Comparison of ENCODE assay signal across 21 mouse cellular contexts in the genomic region with DNA sequence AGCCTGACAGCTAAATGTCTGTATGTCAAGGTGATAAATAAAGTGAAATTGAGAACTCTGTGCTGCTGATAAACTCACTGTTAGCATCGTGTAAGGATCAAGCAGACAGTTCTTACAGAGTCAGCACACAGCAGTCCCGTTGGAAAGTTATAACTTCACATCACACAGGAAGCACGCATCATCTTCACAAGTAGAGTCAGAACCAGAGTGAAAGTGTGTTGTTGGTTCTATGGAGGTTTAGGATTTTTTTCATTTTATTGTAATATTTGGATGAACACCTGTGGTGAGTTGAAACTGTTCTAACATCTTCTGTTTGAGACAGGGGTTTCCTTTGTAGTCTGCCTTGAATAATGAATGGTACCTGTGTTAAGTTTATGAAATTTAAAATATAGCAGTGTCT. TPM values are rescaled to one million over a fixed set of nuclear protein-coding genes. Genes with fewer than 3 reads are reported as not detected.
DNase-seq lines count a peak whose midpoint lies in the region; ATAC-seq and TF ChIP-seq lines count a peak whose summit lies in the region.
"Had no signal": no experiment of that assay in that cellular context is flagged by ENCODE, and none has a peak within 500 bp of the region (broad histone marks: within the 10 kb centered on the region; RNA-seq: fewer than 3 reads in every experiment).

No protein-coding gene starts in this region.

- in situ Hi-C loops in CH12.LX (cut with MboI; ENCODE audit: low pct_ligation_motif_present, low pct_unique_long_range_greater_than_20kb, low sequenced_read_pairs): no loop called here

- TF ChIP-seq EP300 in CH12.LX (IDR thresholded peaks at IDR 0.05; ENCODE audit: low read length): 0 out of 2 replicates have a peak, but pooled peaks have one; percentile 14

- no peak overlapping the region for H3K4me2 ChIP-seq in lung, embryonic 14.5 days
- H3K4me2 ChIP-seq in CH12.LX (ENCODE audit: insufficient read depth, low read depth, poor library complexity, severe bottlenecking): no peak overlapping the region
- H3K4me2 ChIP-seq in kidney, embryonic 16.5 days (replicated peaks; ENCODE audit: low read depth, low read length): no peak overlapping the region
- H3K4me2 ChIP-seq: embryonic facial prominence, embryonic 12.5 days; forebrain, embryonic 13.5 days; forebrain, embryonic 15.5 days had no signal

- H3K9me3 ChIP-seq in lung, embryonic 14.5 days (ENCODE audit: low read depth, low read length): no peaks in the 10 kb centered on the region
- no peaks in the 10 kb centered on the region for H3K9me3 ChIP-seq in CH12.LX (replicated peaks; ENCODE audit: low read length)
- H3K9me3 ChIP-seq in kidney, embryonic 16.5 days (ENCODE audit: low read length): no peaks in the 10 kb centered on the region
- H3K9me3 ChIP-seq: embryonic facial prominence, embryonic 10.5 days; embryonic facial prominence, embryonic 12.5 days; forebrain, embryonic 13.5 days; forebrain, embryonic 15.5 days had no signal

- dilution Hi-C loops in CH12.LX (cut with MboI; ENCODE audit: extremely low pct_ligation_motif_present, extremely low pct_unique_long_range_greater_than_20kb, low sequenced_read_pairs): no loop called here

- no peak overlapping the region for H3K9ac ChIP-seq in lung, embryonic 14.5 days
- no peak overlapping the region for H3K9ac ChIP-seq in CH12.LX (ENCODE audit: insufficient read depth, low read depth)
- no peak overlapping the region for H3K9ac ChIP-seq in kidney, embryonic 16.5 days (replicated peaks; ENCODE audit: low read length)
- H3K9ac ChIP-seq: embryonic facial prominence, embryonic 12.5 days; forebrain, embryonic 13.5 days; forebrain, embryonic 15.5 days; forebrain, postnatal 0 days had no signal

- TF ChIP-seq POLR2A in CH12.LX (IDR thresholded peaks at IDR 0.05; ENCODE audit: low read depth, low read length): no peak

- H3K4me3 ChIP-seq in lung, embryonic 14.5 days (ENCODE audit: low read depth, low read length): no peak overlapping the region
- no peak overlapping the region for H3K4me3 ChIP-seq in CH12.LX (replicated peaks in 1 of 3; ENCODE audit: low read depth in 2 of 3, low read length in 2 of 3, poor library complexity in 1 of 3)
- H3K4me3 ChIP-seq in kidney, embryonic 16.5 days (ENCODE audit: low read length): no peak overlapping the region
- H3K4me3 ChIP-seq: embryonic facial prominence, embryonic 10.5 days; embryonic facial prominence, embryonic 12.5 days; forebrain, embryonic 13.5 days; forebrain, embryonic 15.5 days had no signal

- no peaks in the 10 kb centered on the region for H3K27me3 ChIP-seq in lung, embryonic 14.5 days (ENCODE audit: insufficient read depth, low read length)
- no peaks in the 10 kb centered on the region for H3K27me3 ChIP-seq in CH12.LX (replicated peaks)
- H3K27me3 ChIP-seq in kidney, embryonic 16.5 days (ENCODE audit: insufficient read depth, low read length): no peaks in the 10 kb centered on the region
- H3K27me3 ChIP-seq: embryonic facial prominence, embryonic 12.5 days; forebrain, embryonic 13.5 days; forebrain, embryonic 15.5 days had no signal

- H3K36me3 ChIP-seq in lung, embryonic 14.5 days (ENCODE audit: insufficient read depth): peaks cover 17% of the 10 kb centered on the region
- peaks cover 29 to 76% of the 10 kb centered on the region in 2 experiments for H3K36me3 ChIP-seq in CH12.LX (replicated peaks in 1 of 2; ENCODE audit: control insufficient read depth in 1 of 2, insufficient read depth in 1 of 2, low read length in 1 of 2)
- H3K36me3 ChIP-seq in kidney, embryonic 16.5 days (ENCODE audit: insufficient read depth, low read length): peaks cover under 1% of the 10 kb centered on the region
- H3K36me3 ChIP-seq: embryonic facial prominence, embryonic 12.5 days; forebrain, embryonic 15.5 days had no signal

- DNase-seq in lung, embryonic 14.5 days: peak; percentile 10
- no peak for DNase-seq in lung, postnatal 25 days (ENCODE audit: low spot score)
- peak; percentile 33 for DNase-seq in CH12.LX (ENCODE audit: extremely low read depth)
- peak; percentile 48 for DNase-seq in induced T-regulatory cell, adult 2 months (ENCODE audit: low read depth)
- DNase-seq in urinary bladder, adult 18-20 months (ENCODE audit: low spot score in 2 of 2): no peak
- no peak for DNase-seq in layer of hippocampus, postnatal 14 days (ENCODE audit: low spot score in 2 of 2)
- DNase-seq: adrenal gland, adult 8-10 months; adrenal gland, postnatal 14 days; adrenal gland, postnatal 36 days; B cell, adult 2 months; cerebellum, adult 11-12 months; cerebellum, adult 2 months; cerebellum, adult 9-10 months; cerebellum, postnatal 10 days; cerebellum, postnatal 25 days; forebrain, postnatal 0 days had no signal

- TF ChIP-seq CTCF in lung, embryonic 14.5 days (IDR thresholded peaks at IDR 0.05; ENCODE audit: low read depth): no peak
- TF ChIP-seq CTCF in CH12.LX (conservative IDR thresholded peaks at IDR 0.05 in 1 of 2, IDR thresholded peaks at IDR 0.05 in 1 of 2; ENCODE audit: low read depth in 2 of 2, low read length in 2 of 2): no peak

- H3K27ac ChIP-seq in lung, embryonic 14.5 days (ENCODE audit: low read depth): no peak overlapping the region
- no peak overlapping the region for H3K27ac ChIP-seq in CH12.LX (ENCODE audit: insufficient read depth, low read depth)
- H3K27ac ChIP-seq in kidney, embryonic 16.5 days (ENCODE audit: low read length): no peak overlapping the region
- H3K27ac ChIP-seq: embryonic facial prominence, embryonic 10.5 days; embryonic facial prominence, embryonic 12.5 days; forebrain, embryonic 13.5 days; forebrain, embryonic 15.5 days had no signal

- no peaks in the 10 kb centered on the region for H3K4me1 ChIP-seq in lung, embryonic 14.5 days (ENCODE audit: insufficient read depth)
- peaks cover 9 to 40% of the 10 kb centered on the region in 2 experiments for H3K4me1 ChIP-seq in CH12.LX (ENCODE audit: control insufficient read depth in 1 of 2, insufficient read depth in 2 of 2)
- H3K4me1 ChIP-seq in kidney, embryonic 16.5 days (ENCODE audit: insufficient read depth, low read length): no peaks in the 10 kb centered on the region
- H3K4me1 ChIP-seq: embryonic facial prominence, embryonic 10.5 days; embryonic facial prominence, embryonic 12.5 days; forebrain, embryonic 13.5 days; forebrain, embryonic 15.5 days had no signal

- WGBS in lung, embryonic 14.5 days: 49% methylated on average over 3 of the region's 3 CpGs
- WGBS in kidney, embryonic 16.5 days: 63% methylated on average over 3 of the region's 3 CpGs

- TF ChIP-seq RAD21 in CH12.LX (IDR thresholded peaks at IDR 0.05; ENCODE audit: low read depth, low read length): no peak

- peaks cover 56% of the 10 kb centered on the region for H3K79me2 ChIP-seq in CH12.LX (replicated peaks; ENCODE audit: control insufficient read depth, extremely low read depth, insufficient read depth, poor library complexity, severe bottlenecking)

- no peak for ATAC-seq in lung, embryonic 14.5 days (ENCODE audit: insufficient read depth)
- ATAC-seq in kidney, embryonic 16.5 days (ENCODE audit: low FRiP score, low TSS enrichment): no peak
- ATAC-seq: forebrain, embryonic 13.5 days; forebrain, embryonic 15.5 days; forebrain, postnatal 0 days had no signal

TF ChIP-seq in CH12.LX, 34 proteins besides CTCF, POLR2A, EP300 and RAD21:
- no peak for TF ChIP-seq HCFC1 (IDR thresholded peaks at IDR 0.05; ENCODE audit: low read depth, low read length)
- peak; percentile 58 for TF ChIP-seq ZNF384 (IDR thresholded peaks at IDR 0.05; ENCODE audit: low read depth, low read length)
- TF ChIP-seq SMC3 (IDR thresholded peaks at IDR 0.05; ENCODE audit: low read depth, low read length): no peak
- TF ChIP-seq JUND (conservative IDR thresholded peaks at IDR 0.05; ENCODE audit: low read depth, low read length): peak; percentile 46; the same call in 1 of the 2 replicates
- no peak for TF ChIP-seq NRF1 (IDR thresholded peaks at IDR 0.05; ENCODE audit: low read depth, low read length)
- no peak for TF ChIP-seq USF1 (IDR thresholded peaks at IDR 0.05; ENCODE audit: low read depth, low read length)
- no peak for TF ChIP-seq ZC3H11A (IDR thresholded peaks at IDR 0.05; ENCODE audit: low read depth, low read length)
- peak; percentile 67 for TF ChIP-seq IRF4 (IDR thresholded peaks at IDR 0.05; ENCODE audit: low read depth, low read length)
- TF ChIP-seq NELFE (IDR thresholded peaks at IDR 0.05; ENCODE audit: low read depth, low read length): no peak
- TF ChIP-seq POLR2AphosphoS2 (IDR thresholded peaks at IDR 0.05; ENCODE audit: low read depth, low read length): no peak

RNA-seq across cellular contexts. Expression of a gene that starts 48.8 kb away (rescaled TPM):
- 68.6 and 72.3 TPM in 2 replicates for polyA plus RNA-seq in lung, embryonic 14.5 days (2014; fragmentation: Nextera tagmentation; extraction: Ambion mirVana)
- total RNA-seq in CH12.LX (2012; rRNA removed) (64.2 and 77.7 TPM in 2 replicates), CH12.LX (2014; rRNA removed) (116 and 131 TPM in 2 replicates)
- 88.4 and 94.9 TPM in 2 replicates for polyA plus RNA-seq in CH12.LX (2012; ENCODE audit: insufficient read length, low read depth)
- polyA plus RNA-seq in kidney, embryonic 16.5 days (2015; fragmentation: Nextera tagmentation; extraction: Ambion mirVana): 50.3 and 54.5 TPM in 2 replicates
- total RNA-seq in layer of hippocampus, postnatal 14 days (2021): 10 to 100 TPM; 34.8 to 37.3 TPM

Comparison
In these comparisons a context has a peak if more than half of its experiments do, and no peak if none do; other contexts are left out.
1. DNase-seq: peak in lung, embryonic 14.5 days (single experiment), CH12.LX (single experiment) and induced T-regulatory cell, adult 2 months (single experiment); none in lung, postnatal 25 days (single experiment), urinary bladder, adult 18-20 months (0 of 2) and layer of hippocampus, postnatal 14 days (0 of 2).